Mouse (Mus musculus) embryo, embryonic 10.5 days (tissue): Measurements from ENCODE around the gene Nolc1.

Source experiments
- DNase-seq: peaks from one replicate; pipeline ENCODE4 v3.0.0-alpha.2; 2015; ENCODE audit warnings: low spot score

Nolc1 gene

GRCm38 (mm10) chr19:46075616-46076607 is at the start of gene Nolc1:
Nolc1 (plus strand) TSS chr19:46075863.
- DNase-seq: peak; percentile 99

GRCm38 (mm10) chr19:46026567-46026966 is 49.1 kb upstream of the Nolc1 start:
- DNase-seq: no peak

GRCm38 (mm10) chr19:46028747-46029320 is 46.8 kb upstream of the Nolc1 start:
- no peak for DNase-seq

GRCm38 (mm10) chr19:46029652-46030051 is 46.0 kb upstream of the Nolc1 start:
- DNase-seq: no peak

GRCm38 (mm10) chr19:46030196-46030983 is 45.3 kb upstream of the Nolc1 start:
- no peak for DNase-seq

GRCm38 (mm10) chr19:46031689-46032432 is 43.8 kb upstream of the Nolc1 start:
- DNase-seq: no peak

GRCm38 (mm10) chr19:46032731-46033510 is 42.7 kb upstream of the Nolc1 start:
- no peak for DNase-seq

- no peak for DNase-seq
These were observed 41.8 kb upstream of the Nolc1 start for GRCm38 (mm10) chr19:46033911-46034310.

- no peak for DNase-seq
These were observed 39.7 kb upstream of the Nolc1 start for GRCm38 (mm10) chr19:46035971-46036370.

GRCm38 (mm10) chr19:46036477-46037242 is 39.0 kb upstream of the Nolc1 start:
- no peak for DNase-seq

GRCm38 (mm10) chr19:46037243-46037924 is 38.3 kb upstream of the Nolc1 start:
- DNase-seq: no peak

- DNase-seq: no peak
These were observed 37.5 kb upstream of the Nolc1 start for GRCm38 (mm10) chr19:46037925-46038850.

- DNase-seq: no peak
These were observed 36.8 kb upstream of the Nolc1 start for GRCm38 (mm10) chr19:46038851-46039260.

- DNase-seq: peak; percentile 97
These were observed 36.2 kb upstream of the Nolc1 start for GRCm38 (mm10) chr19:46039478-46039877.

- DNase-seq: no peak
These were observed 35.3 kb upstream of the Nolc1 start for GRCm38 (mm10) chr19:46040149-46040902.

- peak; percentile 46 for DNase-seq
These were observed 34.2 kb upstream of the Nolc1 start for GRCm38 (mm10) chr19:46041299-46041932.

GRCm38 (mm10) chr19:46041933-46042475 is 33.7 kb upstream of the Nolc1 start:
- DNase-seq: peak; percentile 84
